Mouse (Mus musculus) cerebellum, adult 11 months (tissue): ENCODE results near the gene Rgl2.
"Not testable (repeated sequence)": the region's sequence is repeated elsewhere in the genome, so short reads cannot be mapped to it uniquely, and the experiment has no call there.

Experiments used
- DNase-seq: peaks from one replicate; pipeline ENCODE4 v3.0.0; 2022

Rgl2 gene

DNA sequence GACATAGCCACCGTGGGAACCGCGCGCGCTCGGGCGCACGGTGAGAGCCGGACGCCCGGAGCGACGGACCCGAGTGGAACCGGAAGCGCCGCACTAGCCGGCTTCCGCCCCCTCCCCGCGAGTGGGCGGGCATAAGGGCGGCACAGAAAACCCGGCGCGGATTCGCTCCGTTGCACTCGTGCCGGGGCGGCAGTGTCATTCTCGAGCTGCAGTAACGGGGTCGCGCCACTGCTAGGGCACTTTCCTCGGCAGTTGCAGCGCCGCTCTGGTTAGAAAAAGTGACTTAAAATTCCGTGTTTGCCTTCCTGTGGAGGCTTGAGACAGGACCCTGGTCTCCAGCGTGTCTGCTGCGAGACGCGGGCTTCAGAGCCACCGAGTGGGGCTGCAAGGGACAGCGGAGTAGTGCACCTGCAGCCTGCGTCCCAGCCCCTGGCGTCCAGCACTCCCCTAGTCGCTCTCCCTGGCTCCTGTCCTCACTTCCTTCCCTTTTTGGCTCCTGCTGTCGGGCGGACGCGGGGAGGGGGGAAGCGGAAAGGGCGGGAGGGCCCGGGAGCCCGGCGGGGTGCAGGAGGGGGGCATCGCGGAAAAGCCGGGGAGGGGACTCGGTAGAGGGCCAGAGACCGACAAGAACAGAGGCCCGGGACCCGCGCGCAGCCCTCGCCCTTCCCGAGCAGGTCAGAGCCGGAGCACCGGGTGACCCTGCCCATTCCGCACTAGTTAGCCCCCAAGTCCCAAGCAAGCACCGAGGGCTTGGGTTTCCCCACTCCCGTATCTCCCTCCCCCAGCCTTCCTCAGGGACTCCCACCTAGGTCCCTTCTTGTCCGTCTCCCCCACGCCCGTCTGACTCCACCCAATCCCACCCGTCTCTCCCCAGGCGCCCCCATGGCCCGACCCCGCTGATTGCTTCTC is at the start of gene Rgl2:
Gene Rgl2 (plus strand): TSS at position 173 of the 909 bp plus-strand sequence.
- peak; percentile 93 for DNase-seq

DNA sequence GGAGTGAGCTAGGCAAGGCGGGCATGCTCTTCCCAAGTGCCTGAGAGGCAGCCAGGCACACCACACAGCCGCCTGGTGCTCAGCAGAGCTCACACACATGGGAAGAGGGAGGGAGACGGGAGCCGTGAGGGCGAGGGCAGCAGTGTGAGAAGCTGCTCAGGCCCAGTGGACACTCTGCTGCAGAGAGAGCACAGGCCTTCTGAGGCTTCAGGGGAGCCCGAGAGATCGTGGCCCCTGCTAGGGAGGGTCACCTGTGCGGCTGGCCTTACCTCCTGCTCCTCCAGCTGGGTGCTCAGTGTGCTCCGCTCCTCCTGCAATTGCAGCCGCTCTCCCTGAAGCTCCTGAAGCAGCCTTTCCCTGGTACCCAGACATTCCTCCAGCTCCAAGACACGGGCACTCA is 45.0 kb upstream of the Rgl2 start:
- DNase-seq: not testable (repeated sequence)

DNA sequence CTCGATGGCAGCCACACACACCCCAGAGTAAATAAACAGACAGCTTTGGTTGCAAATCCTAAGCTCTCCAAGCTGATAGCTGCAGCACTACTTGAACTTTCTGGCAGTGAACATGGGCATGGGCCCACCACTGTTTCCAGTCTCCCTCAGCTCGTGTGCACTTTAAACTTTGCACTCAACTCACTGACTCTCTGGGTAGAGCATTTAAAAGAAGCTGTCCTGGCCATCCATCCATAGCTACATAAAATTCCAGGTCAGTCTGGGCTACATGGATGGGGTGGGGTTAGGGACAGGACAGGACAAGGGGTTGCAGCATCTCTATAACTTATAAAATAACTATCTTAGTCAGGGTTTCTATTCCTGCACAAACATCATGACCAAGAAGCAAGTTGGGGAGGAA is 41.5 kb upstream of the Rgl2 start:
- not testable (repeated sequence) for DNase-seq

DNA sequence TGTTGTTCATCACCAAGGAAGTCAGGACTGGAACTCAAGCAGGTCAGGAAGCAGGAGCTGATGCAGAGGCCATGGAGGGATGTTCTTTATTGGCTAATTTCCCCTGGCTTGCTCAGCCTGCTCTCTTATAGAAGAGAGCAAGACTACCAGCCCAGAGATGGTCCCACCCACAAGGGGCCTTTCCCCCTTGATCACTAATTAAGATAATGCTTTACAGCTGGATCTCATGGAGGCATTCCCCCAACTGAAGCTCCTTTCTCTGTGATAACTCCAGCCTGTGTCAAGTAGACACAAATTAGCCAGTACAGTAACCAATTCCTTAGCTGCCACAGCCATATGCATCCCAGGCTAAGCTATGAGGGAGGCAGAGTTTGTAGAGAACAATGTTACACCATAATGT is 41.1 kb upstream of the Rgl2 start:
- DNase-seq: not testable (repeated sequence)

DNA sequence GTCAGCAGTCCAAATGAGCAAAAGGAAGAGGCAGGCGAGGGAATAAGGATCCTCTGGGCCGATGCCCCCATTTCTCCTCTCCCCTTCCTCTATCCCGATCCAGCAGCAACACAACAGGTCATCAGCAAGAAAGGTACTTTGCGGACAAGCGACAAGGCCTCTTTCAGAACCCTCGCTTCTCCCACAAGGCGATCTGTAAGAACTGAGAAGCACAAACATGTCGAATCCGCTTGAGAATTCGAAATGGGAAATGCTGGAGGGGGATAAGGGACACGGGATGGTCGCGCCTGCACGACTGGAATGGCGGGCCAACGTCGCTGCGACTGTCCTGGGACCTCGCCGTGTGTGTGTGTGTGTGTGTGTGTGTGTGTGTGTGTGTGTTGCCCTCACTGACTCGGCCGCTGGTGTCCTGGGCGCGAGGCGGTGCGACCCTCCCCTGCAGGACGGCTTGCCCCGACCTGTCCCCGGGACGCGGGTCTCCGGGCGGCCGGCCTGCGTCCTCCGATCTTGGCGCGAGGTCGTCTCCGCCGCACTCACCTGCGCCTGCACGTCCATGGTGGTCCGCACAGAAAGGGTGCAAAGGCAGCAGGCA is 39.3 kb upstream of the Rgl2 start:
- DNase-seq: not testable (repeated sequence)

DNA sequence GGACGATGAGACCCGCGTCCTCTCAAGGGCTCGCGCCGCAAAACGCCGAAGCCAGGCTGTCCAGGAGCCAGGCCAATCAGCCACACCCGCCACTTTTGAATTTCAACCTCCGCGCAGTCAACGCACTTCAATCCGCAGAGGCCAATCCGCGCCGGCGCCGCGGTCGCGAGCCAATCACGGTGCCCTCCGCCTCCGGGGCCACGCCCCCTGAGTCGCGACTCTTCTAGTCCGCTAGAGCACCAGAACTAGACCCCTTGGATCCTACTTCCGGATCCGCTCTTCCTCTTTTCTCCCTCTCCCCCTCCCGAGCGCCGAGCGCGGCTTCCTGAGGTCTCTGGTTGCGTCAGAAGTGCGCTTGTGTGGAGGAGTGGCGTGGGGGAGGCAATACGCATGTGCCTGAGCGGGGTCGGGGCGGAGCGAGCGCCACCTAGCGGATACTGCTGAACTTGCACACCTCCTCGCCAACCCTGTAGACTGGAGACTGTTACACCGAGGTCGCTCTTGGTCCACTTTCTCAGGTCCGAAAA is 38.7 kb upstream of the Rgl2 start, which contains the start of gene Kifc1:
Gene Kifc1 (minus strand): TSS at position 129 of the 527 bp plus-strand sequence.
- DNase-seq: peak; percentile 100

DNA sequence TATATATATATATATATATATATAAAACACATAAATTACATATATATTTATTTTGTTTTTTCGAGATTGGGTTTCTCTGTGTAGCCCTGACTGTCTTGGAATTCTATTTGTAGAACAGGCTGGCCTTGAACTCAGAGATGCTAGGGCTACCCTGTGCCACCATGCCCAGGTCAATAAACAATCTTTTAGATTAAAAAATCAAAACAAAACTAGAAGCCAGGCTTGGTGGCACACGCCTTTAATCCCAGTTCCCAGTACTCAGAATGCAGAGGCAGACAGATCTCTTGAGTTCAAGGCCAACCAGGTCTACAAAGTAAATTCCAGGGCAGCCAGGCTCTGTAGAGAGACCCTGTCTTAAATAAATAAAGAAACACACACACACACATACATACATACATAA is 38.0 kb upstream of the Rgl2 start:
- no peak for DNase-seq

DNA sequence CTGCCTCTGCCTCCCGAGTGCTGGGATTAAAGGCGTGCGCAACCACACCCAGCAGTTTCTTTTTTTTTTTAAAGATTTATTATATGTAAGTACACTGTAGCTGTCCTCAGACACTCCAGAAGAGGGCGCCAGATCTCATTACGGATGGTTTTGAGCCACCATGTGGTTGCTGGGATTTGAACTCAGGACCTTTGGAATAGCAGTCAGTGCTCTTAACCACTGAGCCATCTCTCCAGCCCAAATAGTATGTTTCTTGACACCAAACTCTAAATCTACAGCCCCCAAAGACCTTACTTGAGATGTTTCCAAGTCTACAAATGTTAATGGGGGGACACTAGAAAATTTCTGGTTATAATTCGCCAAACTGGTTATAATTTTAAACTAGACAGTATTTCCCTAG is 37.5 kb upstream of the Rgl2 start:
- DNase-seq: not testable (repeated sequence)

DNA sequence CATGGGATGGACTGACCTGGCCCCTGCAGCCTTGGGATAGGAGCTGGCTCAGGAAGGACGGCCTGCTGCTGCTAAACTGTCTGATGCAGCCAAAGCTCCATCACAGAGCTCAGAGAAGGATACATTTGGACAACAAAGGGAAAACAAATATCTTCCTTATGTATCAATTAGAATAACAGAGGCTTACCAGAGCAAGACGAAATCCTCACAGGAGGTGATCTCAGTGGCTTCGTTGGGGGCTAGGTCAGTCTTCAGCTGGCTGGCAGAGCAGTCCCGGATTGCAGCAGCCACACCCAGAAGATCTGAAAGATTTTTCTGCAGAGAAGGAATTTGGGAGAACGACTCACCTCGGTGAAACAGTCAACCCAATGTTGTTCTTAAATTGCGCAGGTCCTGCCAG is 36.9 kb upstream of the Rgl2 start:
- DNase-seq: no peak

DNA sequence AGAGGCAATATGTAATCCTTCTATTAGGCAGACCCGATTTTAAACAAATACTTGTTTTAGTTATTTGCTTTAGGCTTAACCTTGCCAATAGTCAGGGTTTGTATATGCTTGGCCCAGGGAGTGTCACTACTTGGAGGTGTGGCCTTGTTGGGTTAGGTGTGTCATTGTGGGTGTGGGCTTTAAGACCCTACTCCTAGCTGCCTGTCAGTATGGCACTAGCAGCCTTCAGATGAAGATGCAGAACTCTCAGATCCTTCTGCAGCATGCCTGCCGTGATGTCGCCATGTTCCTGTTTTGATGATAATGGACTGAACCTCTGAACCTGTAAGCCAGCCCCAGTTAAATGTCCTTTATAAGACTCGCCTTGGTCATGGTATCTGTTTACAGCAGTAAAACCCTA is 36.3 kb upstream of the Rgl2 start:
- not testable (repeated sequence) for DNase-seq

DNA sequence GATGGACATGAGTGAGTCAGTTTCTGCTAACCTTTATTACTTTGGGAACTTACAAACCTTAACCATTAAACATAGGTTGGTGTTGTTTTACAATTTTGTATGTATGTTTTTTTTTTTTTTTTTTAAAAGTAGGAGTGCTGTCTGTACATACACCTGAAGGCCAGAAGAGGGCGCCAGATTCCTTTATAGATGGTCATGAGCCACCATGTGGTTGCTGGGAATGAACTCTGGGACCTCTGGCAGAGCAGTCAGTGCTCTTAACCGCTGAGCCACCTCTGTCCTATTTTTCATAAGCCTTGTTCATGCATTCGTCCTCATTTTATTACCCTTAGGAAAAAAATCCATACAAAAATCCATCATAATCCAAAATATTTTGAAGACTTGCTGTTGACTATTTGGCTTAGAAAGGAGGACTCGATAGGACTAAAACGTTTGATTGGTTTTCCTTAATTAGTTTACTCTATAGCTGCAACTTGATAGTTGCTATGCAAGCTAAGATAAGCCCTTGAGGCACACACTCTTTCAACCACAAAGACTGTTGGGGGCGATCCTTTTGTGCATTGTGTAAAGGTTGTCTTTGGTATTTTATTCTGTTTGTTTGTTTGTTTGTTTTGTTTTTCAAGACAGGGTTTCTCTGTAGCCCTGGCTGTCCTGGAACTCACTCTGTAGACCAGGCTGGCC is 32.1 kb upstream of the Rgl2 start:
- no peak for DNase-seq

DNA sequence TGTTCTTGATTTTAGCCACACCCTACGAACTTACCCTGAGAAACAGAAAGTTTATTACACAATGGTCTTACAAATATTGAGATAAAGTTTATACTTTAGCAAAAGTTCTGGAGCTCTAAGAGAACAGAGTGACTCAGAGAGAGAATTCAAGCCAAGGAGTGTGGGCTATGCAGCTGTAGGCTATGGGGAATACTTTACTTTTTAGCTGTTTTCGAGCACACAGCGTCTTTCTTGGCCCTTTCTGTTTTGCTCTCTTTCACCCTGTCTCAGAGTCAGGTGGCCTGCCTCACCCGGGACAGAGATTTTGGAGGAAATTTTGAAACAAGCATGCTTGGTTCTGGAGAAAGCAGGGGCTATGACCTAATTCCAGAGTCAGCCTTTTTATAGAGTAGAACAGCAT is 31.1 kb upstream of the Rgl2 start:
- not testable (repeated sequence) for DNase-seq

DNA sequence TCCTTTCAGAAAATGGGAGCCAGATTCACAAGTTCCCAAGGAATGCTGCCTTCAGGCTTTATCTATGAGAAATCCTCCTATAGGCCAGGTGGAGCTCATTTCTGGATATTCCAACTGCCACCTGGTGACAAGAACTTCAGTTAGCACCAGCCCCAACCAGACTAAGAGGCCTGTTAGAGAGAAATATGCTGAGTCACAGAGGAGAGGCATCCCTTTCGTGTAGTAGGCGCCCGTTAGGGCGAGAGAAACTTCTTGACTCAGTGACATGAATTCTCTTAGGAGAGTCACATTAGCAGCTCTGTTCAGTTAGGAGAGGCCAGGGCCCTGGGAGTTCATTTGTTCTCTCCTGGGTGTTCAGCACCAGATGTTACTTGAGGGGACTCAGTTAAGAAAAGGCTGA is 29.7 kb upstream of the Rgl2 start:
- no peak for DNase-seq

DNA sequence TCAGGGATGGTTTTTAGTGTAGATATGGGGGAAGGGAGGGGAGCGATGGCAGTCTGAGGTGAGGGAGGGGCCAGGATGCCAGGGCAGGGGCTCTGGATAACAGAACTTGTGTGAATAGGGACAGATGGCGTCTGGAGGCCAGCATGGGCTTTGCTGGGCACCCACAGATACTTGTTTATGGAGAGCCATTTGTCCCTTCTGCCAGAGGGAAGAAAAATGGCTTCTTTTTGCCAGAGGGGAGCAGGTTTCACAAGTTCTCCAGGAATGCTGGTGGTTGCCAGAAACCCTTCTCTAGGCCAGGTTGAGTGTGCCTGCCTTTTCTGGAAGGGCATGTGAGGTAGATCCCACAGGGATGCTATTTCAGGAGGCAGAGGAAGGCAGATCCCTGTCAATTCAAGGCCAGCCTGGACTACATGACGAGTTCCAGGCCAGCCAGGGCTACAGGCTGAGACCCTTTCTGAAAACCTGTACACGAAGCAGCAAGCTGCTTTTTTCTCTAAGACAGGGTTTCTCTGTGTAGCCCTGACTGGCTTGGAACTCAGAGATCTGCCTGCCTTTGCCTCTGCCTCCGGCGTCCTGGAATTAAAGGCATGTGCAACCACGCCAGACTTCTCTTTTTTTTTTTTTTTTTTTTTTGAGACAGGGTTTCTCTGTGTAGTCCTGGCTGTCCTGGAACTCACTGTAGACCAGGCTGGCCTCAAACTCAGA is 28.9 kb upstream of the Rgl2 start:
- DNase-seq: no peak

DNA sequence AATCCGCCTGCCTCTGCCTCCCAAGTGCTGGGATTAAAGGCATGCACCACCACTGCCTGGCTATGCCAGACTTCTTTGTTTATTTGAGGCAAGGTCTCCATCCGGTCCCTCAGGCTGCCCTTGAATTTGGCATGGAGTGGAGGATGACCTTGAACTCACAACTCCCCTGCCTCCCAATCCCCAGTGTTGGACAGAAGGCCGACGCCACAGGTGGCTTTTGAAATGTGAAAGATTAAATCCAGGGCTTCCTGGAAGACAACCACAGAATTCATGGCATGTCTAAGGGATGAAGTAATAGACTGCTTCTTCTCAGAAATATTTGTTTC is 28.4 kb upstream of the Rgl2 start:
- DNase-seq: no peak

DNA sequence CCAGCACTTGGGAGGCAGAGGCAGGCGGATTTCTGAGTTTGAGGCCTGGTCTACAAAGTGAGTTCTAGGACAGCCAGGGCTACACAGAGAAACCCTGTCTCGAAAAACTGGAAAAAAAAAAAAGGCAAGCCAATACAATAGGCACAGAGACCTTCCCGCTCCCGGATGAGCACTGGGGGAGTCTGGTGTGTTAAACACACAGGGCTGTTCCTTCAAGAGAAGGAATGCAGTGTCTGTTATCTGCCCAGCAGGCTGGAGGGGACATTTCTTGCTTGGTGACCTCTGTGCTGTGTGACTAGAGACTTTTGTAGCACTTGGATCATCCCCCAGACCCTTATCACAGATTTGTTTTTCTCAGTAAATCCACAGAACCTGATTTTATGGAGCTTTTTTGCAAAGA is 27.7 kb upstream of the Rgl2 start:
- no peak for DNase-seq

DNA sequence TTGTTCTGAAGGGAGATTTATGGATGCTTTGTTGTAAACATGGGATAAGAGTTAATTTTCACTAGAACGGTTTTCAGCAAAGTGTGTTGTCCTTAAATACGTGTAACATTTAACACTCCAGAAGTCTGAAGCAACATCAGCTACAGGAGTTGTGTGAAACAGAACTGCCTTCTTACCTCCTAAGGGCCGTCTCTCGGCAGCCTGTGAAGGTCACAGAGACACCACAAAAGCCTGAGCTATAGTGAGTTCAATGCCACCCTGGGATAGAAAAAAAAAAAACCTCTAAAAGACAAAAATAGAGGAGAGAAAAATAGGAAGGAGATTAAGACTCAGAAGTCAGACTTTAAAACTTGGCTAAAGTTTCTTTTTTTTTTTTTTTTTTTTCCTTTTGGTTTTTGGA is 27.3 kb upstream of the Rgl2 start:
- DNase-seq: no peak

DNA sequence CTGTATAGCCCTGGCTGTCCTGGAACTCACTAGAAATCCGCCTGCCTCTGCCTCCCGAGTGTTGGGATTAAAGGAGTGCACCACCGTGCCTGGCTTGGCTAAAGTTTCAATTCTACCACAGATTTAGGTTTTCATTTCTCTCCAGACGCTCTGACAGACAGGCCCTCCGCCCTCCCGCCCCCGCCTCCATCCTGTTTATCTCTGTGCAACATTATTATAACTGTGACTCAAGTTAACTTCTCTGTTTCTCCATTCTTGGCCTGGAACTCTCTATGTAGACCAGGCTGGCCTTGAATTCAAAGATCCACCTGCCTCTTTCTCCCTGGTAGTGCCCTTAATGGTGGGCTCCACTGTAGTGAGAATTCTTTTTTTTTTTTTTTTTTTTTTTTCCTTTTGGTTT is 26.9 kb upstream of the Rgl2 start:
- no peak for DNase-seq

DNA sequence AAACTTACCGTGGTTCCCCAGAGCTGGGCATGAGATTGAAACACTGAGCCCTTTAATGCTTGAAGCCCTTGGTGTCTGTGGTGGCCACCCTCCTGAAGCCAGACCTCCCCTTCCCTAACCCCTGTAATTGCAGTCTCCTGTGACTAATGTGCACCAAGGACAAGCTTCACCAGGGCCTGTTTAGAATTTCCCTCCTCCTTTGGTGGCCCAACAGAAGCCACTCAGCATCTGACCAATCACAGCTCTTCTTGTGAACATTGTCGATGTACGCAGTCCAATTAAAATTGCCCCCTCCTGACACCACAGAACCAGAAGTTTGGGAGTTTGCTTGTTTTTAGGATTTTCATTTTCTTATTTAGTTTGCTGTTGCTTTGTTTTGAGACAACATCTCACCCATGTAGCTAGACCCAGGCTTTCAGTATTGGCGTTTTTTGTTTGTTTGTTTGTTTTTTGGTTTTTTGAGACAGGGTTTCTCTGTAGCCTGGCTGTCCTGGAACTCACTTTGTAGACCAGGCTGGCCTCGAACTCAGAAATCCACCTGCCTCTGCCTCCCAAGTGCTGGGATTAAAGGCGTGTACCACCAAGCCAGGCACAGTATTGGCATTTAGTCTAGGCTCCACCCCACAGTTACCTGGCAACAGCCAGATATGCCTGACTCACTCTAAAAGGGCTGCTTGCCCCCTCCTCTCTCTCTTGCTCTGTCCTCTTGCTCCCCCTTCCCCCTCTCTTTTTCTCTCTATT is 25.3 kb upstream of the Rgl2 start:
- not testable (repeated sequence) for DNase-seq

DNA sequence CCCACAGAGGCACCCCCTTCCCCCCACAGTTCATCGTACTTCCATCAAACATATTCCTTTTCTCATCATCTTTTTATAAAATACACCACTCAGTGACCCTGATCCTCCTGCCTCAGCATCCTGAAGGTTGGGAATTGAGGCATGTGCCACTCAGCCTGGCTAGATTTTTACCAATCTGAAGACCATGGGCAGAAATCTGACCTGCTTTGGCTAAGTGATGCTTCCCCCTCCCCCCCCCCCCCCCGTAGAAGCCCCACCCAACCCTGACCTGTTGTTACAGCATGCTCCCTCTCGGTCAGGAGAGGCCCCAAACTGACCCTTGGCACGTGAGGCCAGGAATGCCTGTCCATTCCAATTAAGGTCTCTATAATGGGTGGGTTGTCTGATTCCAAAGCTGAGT is 24.5 kb upstream of the Rgl2 start, which contains the start of gene Platr17:
Gene Platr17 (plus strand): TSS at position 301 of the 400 bp plus-strand sequence.
- DNase-seq: not testable (repeated sequence)

DNA sequence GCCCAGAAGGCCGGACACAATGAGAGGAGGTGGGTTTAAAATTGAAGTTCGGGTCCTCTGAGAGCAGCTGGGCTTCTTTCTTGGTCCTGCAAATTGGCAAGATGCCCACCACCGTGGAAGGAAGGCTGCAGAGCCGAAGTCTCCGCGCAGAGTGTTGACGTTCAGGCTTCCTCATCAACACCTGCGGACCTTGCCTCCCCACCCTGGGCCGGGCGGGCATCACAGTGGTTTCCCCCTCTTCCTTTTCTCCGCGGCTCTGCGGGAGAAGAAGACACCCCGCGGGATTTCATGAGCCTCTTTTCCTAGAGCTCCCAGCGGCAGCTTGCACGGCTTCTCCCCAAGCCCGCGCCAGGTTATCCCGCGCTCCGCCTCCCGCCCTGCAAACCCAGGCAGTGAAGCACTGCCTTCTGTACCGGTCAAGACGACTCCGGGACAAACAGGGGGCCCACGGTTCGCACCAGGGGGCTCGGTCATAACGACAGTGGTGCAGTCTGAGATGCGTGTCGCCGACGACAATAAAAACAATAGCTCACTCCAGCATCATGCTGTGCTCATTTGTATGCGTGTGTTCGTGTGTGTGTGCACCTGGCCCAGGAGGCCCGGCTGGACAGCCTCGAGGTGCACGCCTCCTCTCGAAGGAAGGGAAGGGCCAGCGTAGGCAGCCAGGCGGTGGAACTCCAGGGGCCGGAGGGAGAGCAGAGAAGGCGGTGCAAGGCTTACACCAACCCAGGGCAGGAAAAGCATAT is 20.8 kb upstream of the Rgl2 start:
- peak; percentile 68 for DNase-seq
